Mouse (Mus musculus) embryonic facial prominence, embryonic 11.5 days (tissue): ENCODE results near the gene Ppp3r1. TPM values are rescaled to one million over a fixed set of nuclear protein-coding genes. Genes with fewer than 3 reads are reported as not detected.

Experiments used
- ATAC-seq: fragments of 200-750 bp; cut with Nextera tagmentation; replicated peaks from 2 replicates; pipeline ENCODE4 v1.8.0; 2017; ENCODE audit warnings: low read depth; ENCODE audit not compliant: insufficient number of reproducible peaks, low FRiP score, low TSS enrichment
- DNase-seq: peaks from one replicate; pipeline ENCODE4 v3.0.0-alpha.2; 2015; ENCODE audit warnings: low spot score
- H3K27ac ChIP-seq: fragments of 300-500 bp; sonication (generic); replicated peaks from 2 replicates; pipeline ENCODE4 v1.5.1; 2014; ENCODE audit warnings: mild to moderate bottlenecking, low read depth, low read length, control low read depth
- H3K27me3 ChIP-seq: fragments of 300-500 bp; sonication (generic); 2 replicates; pipeline ENCODE4 v1.6.1; 2014; ENCODE audit warnings: mild to moderate bottlenecking, low read length, moderate library complexity, mixed read lengths; ENCODE audit not compliant: control insufficient read depth, insufficient read depth
- H3K36me3 ChIP-seq: fragments of 300-500 bp; sonication (generic); replicated peaks from 2 replicates; pipeline ENCODE4 v1.6.1; 2014; ENCODE audit warnings: low read depth, mild to moderate bottlenecking, low read length, moderate library complexity, mixed read lengths; ENCODE audit not compliant: control insufficient read depth, insufficient read depth
- H3K4me1 ChIP-seq: fragments of 300-500 bp; sonication (generic); 2 replicates; pipeline ENCODE4 v1.6.1; 2014; ENCODE audit warnings: low read length, mixed read lengths; ENCODE audit not compliant: control insufficient read depth, insufficient read depth
- H3K4me2 ChIP-seq: fragments of 300-500 bp; sonication (generic); 2 replicates; pipeline ENCODE4 v1.6.1; 2014; ENCODE audit warnings: low read depth, mild to moderate bottlenecking, control low read depth, low read length, moderate library complexity
- H3K4me3 ChIP-seq: fragments of 300-500 bp; sonication (generic); 2 replicates; pipeline ENCODE4 v1.5.1; 2014; ENCODE audit warnings: low read depth, low read length, control low read depth
- H3K9ac ChIP-seq: fragments of 300-500 bp; sonication (generic); replicated peaks from 2 replicates; pipeline ENCODE4 v1.6.1; 2014; ENCODE audit warnings: mild to moderate bottlenecking, control low read depth, low read length
- H3K9me3 ChIP-seq: fragments of 300-500 bp; sonication (generic); replicated peaks from 2 replicates; pipeline ENCODE4 v1.6.1; 2016; ENCODE audit warnings: mild to moderate bottlenecking, low read length, inconsistent platforms, mixed read lengths; ENCODE audit not compliant: control insufficient read depth
- WGBS: fragments of 180-500 bp; shearing (Covaris S2); extraction: QIAGEN DNeasy Blood & Tissue Kit; methylation state at CpG from one replicate; pipeline ENCODE4 v1.1.7; 2014; 5-methylcytosine and 5-hydroxymethylcytosine counted together
- polyA plus RNA-seq: library from polyadenylated mRNA; unstranded; fragments of >200 nt; fragmentation: Nextera tagmentation; extraction: Ambion mirVana; gene quantifications from 2 replicates; pipeline ENCODE4 v1.2.1, GENCODE M21; 2014

The Ppp3r1 gene
- polyA plus RNA-seq: 93.4 and 93.5 TPM in 2 replicates

GRCm38 (mm10) chr11:17158858-17159737, at the start of gene Ppp3r1:
Ppp3r1 (plus strand) TSS chr11:17159263.
- ATAC-seq: peak; percentile 98
- DNase-seq: peak; percentile 98
- WGBS: under 1% methylated on average over 75 of the region's 89 CpGs

GRCm38 (mm10) chr11:17112419-17113090, 46.5 kb upstream of the Ppp3r1 start:
- Histone ChIP-seq H3K4me2 (no peak overlapping the region), H3K27ac (no peak overlapping the region), H3K4me1 (no peaks in the 10 kb centered on the region), H3K9ac (no peak overlapping the region), H3K4me3 (no peak overlapping the region), H3K27me3 (no peaks in the 10 kb centered on the region), H3K36me3 (no peaks in the 10 kb centered on the region), H3K9me3 (no peaks in the 10 kb centered on the region)
- no peak for DNase-seq
- ATAC-seq: no peak
- 63% methylated on average over 1 of the region's 1 CpGs for WGBS

More at GRCm38 (mm10) chr11:17158858-17159737, at the start of gene Ppp3r1:
- Histone ChIP-seq H3K27ac (peak within 1 kb of the TSS; percentile 95), H3K36me3 (no peaks in the 10 kb centered on the region), H3K9ac (peak within 1 kb of the TSS; percentile 95), H3K27me3 (no peaks in the 10 kb centered on the region), H3K4me2 (peak within 1 kb of the TSS; percentile 59), H3K4me3 (peak within 1 kb of the TSS; percentile 98), H3K4me1 (no peaks in the 10 kb centered on the region), H3K9me3 (no peaks in the 10 kb centered on the region)

- H3K36me3 ChIP-seq: no peaks in the 10 kb centered on the region
- no peak for DNase-seq
- H3K4me3 ChIP-seq: no peak overlapping the region
- H3K9me3 ChIP-seq: no peaks in the 10 kb centered on the region
- 52% methylated on average over 2 of the region's 2 CpGs for WGBS
- H3K27ac ChIP-seq: no peak overlapping the region
- H3K9ac ChIP-seq: no peak overlapping the region
- no peak overlapping the region for H3K4me2 ChIP-seq
- ATAC-seq: no peak
- no peaks in the 10 kb centered on the region for H3K4me1 ChIP-seq
- no peaks in the 10 kb centered on the region for H3K27me3 ChIP-seq
Measured at GRCm38 (mm10) chr11:17126418-17126817, 32.6 kb upstream of the Ppp3r1 start.

GRCm38 (mm10) chr11:17135638-17136037, 23.4 kb upstream of the Ppp3r1 start:
- DNase-seq: no peak
- H3K27ac ChIP-seq: no peak overlapping the region
- no peaks in the 10 kb centered on the region for H3K36me3 ChIP-seq
- H3K9me3 ChIP-seq: no peaks in the 10 kb centered on the region
- H3K9ac ChIP-seq: no peak overlapping the region
- H3K4me3 ChIP-seq: no peak overlapping the region
- 22% methylated on average over 6 of the region's 6 CpGs for WGBS
- no peak for ATAC-seq
- H3K4me1 ChIP-seq: no peaks in the 10 kb centered on the region
- H3K27me3 ChIP-seq: no peaks in the 10 kb centered on the region
- H3K4me2 ChIP-seq: no peak overlapping the region

GRCm38 (mm10) chr11:17138306-17139033, 20.6 kb upstream of the Ppp3r1 start:
- H3K36me3 ChIP-seq: no peaks in the 10 kb centered on the region
- no peak for ATAC-seq
- H3K9me3 ChIP-seq: no peaks in the 10 kb centered on the region
- H3K4me3 ChIP-seq: no peak overlapping the region
- H3K27me3 ChIP-seq: no peaks in the 10 kb centered on the region
- H3K4me1 ChIP-seq: no peaks in the 10 kb centered on the region
- WGBS: 63% methylated on average over 6 of the region's 6 CpGs
- no peak overlapping the region for H3K4me2 ChIP-seq
- DNase-seq: no peak
- no peak overlapping the region for H3K27ac ChIP-seq
- H3K9ac ChIP-seq: no peak overlapping the region

GRCm38 (mm10) chr11:17159738-17160241, 727 bp downstream of the Ppp3r1 start:
- peak overlapping the region; percentile 95 for H3K27ac ChIP-seq
- H3K4me1 ChIP-seq: no peaks in the 10 kb centered on the region
- ATAC-seq (no peak; the same call in 1 of the 2 replicates), DNase-seq (peak; percentile 29)
- peak overlapping the region; percentile 95 for H3K9ac ChIP-seq
- H3K9me3 ChIP-seq: no peaks in the 10 kb centered on the region
- WGBS: under 1% methylated on average over 42 of the region's 46 CpGs
- H3K4me3 ChIP-seq: peak overlapping the region; percentile 98
- H3K36me3 ChIP-seq: no peaks in the 10 kb centered on the region
- H3K27me3 ChIP-seq: no peaks in the 10 kb centered on the region
- H3K4me2 ChIP-seq: peak overlapping the region; percentile 48

- 2% methylated on average over 12 of the region's 12 CpGs for WGBS
- Histone ChIP-seq H3K4me1 (no peaks in the 10 kb centered on the region), H3K4me3 (peak overlapping the region; percentile 98), H3K36me3 (no peaks in the 10 kb centered on the region), H3K9me3 (no peaks in the 10 kb centered on the region), H3K27me3 (no peaks in the 10 kb centered on the region), H3K9ac (peak overlapping the region; percentile 95), H3K27ac (peak overlapping the region; percentile 95), H3K4me2 (peak overlapping the region; percentile 48)
- peak; percentile 78 for DNase-seq
- ATAC-seq: no peak
Measured at GRCm38 (mm10) chr11:17160242-17160641, 1.2 kb downstream of the Ppp3r1 start.
